Mouse (Mus musculus) ZHBTc4 (cell line): ENCODE data around the gene Acaa1b.
A peak's percentile ranks its signal among the peaks of the same experiment; 100 is the strongest.

ENCODE experiments used
- DNase-seq: peaks from one replicate; pipeline ENCODE4 v3.0.0-alpha.2; 2011; ENCODE audit warnings: low read depth, low spot score

Gene Acaa1b

GRCm38 (mm10) chr9:119144696-119145095 is 12.2 kb downstream of the Acaa1b start:
- no peak for DNase-seq

DNA sequence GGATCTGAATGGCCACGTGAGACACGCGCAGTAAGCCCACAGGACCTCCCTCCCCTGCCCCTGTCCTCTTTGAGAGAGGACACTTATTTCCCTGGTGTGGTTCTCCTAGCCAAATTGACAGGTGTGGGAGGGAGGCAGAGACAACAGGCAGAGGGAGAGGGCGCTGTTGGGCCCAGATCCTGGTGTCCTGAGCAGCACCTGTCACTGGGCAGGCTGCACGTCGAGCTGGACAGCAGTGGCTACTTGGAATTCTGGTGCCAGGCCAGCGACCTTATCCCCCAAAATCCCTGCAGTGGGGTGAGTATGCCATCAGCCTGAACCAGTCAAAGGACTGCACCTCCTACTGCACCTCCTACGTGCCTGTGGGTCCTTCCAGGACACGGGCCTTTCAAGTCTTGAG is 13.5 kb downstream of the Acaa1b start:
- DNase-seq: no peak

GRCm38 (mm10) chr9:119142066-119142465 is 14.8 kb downstream of the Acaa1b start:
- no peak for DNase-seq

GRCm38 (mm10) chr9:119138836-119139235 is 18.1 kb downstream of the Acaa1b start:
- no peak for DNase-seq

- no peak for DNase-seq
Observed at GRCm38 (mm10) chr9:119130692-119131091, 26.2 kb downstream of the Acaa1b start.

GRCm38 (mm10) chr9:119128436-119129181 is 28.3 kb downstream of the Acaa1b start:
- DNase-seq: no peak

- DNase-seq: no peak
Observed at GRCm38 (mm10) chr9:119122596-119123369, 34.1 kb downstream of the Acaa1b start.

GRCm38 (mm10) chr9:119120168-119120560 is 36.7 kb downstream of the Acaa1b start:
- DNase-seq: no peak

GRCm38 (mm10) chr9:119119409-119120167 is 37.3 kb downstream of the Acaa1b start:
- no peak for DNase-seq

GRCm38 (mm10) chr9:119114911-119115310 is 42.0 kb downstream of the Acaa1b start:
- peak; percentile 84 for DNase-seq

- no peak for DNase-seq
Observed at GRCm38 (mm10) chr9:119110640-119111039, 46.3 kb downstream of the Acaa1b start.

DNA sequence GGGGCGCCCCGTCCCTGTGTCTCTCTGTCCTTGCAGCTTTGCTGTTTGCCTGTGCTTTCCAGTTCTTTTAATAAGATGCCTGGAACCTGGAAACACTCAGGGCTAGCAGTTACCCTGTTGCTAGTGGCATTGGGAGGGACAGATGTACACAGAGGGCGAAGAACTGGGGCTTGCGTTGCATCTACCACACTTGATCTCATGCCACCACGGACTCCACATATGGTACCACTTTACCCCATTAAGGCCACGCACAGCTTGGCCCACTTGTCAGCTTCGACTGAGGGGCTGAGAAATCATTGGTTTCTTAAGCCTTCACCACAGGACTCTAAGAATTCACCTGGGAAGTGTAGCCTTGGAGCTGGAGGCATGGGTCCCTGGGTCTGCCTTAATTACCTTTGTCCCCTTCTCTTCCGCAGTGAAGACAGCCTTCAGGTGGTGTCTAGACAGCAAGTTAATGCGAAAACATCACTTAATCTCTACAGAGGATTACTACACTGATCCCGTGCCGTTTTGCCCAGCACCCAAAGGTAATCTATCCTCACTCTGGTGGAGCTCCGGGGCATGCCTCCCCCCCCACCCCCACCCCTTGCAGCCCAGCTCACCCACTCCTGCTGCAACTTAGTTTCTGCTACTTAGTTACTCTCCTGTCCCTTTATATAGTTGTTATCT is 47.1 kb downstream of the Acaa1b start:
- DNase-seq: no peak

- DNase-seq: peak; percentile 85
Observed at GRCm38 (mm10) chr9:119107566-119107965, 49.3 kb downstream of the Acaa1b start.

GRCm38 (mm10) chr9:119102783-119103113 is 54.1 kb downstream of the Acaa1b start:
- no peak for DNase-seq

DNA sequence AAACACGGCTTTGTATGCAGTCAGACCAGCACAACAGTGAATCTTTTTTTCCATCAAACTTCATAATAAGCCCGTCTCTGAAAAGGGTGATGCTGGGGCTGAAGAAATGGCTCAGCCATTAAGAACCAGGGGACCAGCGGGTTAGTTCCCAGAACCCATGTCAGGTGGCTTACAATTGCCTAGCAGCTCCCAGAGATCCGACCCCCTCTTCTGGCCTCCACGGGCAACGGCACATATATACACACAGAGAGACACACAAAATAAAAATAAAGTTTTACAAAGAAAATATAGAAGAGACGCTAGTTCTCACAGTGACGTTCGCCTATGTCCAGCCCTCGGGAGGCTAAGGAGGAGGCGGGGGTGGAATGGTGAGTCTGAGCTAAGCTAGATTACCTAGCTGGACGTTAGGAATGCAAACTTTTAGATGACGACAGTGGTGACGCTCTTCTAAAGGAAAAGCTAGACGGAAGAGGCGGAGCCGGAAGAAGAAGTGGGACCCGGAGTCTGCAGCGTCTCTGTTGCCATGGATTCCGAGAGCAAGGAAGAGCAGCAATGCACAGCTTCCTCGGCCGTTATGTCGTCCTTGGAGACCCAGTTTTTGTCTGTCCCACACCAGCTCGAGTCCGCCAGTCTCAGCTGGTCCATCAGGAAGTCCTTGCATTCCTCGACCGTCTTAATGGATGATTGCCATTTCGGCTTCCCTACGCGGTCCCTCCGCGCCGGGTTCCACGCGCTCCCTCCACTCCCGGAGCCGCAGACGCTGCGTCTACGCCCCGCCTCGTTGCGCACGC is 54.7 kb downstream of the Acaa1b start, which contains the start of gene Dlec1:
Dlec1 (plus strand) TSS at position 487 of the 791 bp plus-strand sequence.
- DNase-seq: peak; percentile 95

DNA sequence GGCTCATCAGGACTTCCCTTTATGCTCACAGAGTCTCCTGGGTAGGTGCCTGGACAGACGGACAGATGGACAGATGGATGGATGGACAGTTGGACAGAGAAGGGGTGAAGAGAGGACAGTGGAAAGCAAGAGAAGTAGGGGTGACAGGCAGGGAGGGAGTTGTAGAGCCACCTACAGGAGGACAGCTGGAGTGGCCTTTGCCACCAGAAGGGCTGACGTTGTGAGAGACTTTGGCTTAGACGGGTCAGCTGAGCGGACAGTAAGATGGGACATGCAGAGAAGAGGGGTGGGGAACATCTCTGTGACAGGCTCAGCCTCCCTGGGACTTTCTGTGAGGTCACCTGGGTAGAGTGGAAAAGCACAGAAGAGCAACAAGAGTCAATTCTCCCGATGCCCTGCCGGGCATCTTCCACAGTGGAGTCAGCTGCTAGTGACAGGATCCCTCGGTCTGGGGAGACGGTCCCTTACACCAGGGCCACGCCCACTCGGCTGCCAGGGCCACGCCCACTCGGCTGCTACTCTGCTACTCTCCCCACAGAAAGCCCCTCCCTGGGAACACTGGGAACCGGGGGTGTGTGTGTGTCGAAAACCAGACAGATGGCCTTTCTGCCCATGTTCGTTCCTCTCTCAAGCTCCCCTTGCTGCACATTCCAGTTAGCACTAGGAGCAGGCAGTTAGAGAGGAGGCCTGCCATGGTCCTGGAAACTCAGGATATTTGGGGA is 56.6 kb downstream of the Acaa1b start:
- DNase-seq: peak; percentile 78
